Mouse (Mus musculus): ENCODE data around the gene Bfsp1.

The Bfsp1 gene

DNA sequence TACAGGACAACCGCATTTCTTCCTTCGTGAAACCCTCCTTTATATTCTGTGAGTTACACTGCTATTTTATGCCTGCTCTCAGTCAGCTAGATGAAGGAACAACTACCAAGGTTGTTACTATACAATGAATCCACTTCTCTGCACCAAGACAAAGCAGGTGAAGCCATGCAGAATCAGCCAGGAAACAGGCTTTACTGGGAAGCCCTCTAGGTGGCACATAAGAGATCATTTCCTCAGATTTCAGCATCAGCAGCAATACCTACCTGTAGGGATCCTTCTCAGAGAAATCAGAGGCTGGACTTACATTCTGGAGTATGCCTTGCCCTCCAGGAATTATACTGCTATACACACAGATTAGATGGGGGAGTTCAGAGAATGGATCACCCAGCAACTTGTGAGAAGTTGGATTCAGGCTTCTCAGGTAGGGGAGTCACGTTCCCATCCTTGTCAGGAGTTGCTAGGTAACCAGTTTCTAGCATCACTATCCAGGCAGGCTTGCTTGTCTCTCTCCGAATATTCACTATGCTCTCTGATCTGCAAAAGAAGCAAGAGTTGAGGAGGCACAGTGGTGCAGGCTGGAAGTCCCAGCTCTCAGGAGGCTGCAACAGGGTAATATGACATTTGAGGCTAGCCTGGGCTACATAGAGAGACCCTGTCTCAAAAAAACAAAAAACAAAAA, 66.5 kb downstream of the Bfsp1 start:
- DNase-seq (ENCODE audit: low read depth, low spot score): no peak

GRCm38 (mm10) chr2:143795858-143796257, 67.1 kb downstream of the Bfsp1 start:
- DNase-seq (ENCODE audit: low read depth, low spot score): no peak

DNA sequence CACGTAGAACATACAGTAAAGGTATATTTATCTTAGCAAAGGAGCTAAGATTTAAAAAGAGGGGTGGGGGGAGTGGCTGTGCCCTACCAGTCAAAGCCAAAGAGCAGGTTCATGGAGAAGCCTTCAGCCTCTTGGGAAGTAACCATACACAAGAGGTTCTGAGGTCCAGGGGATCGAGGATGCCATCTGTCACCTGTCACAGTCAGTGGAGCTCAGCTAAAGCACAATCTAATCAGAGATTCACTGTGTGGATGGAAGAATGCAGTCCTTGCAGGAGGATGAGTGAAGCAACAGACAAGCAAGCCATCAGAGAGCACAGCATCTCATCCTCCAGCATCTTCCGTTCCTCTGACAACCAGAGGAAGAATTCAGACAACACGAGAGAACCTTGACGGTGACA, 73.1 kb downstream of the Bfsp1 start:
- DNase-seq (ENCODE audit: low read depth, low spot score): no peak

GRCm38 (mm10) chr2:143780310-143780709, 82.7 kb downstream of the Bfsp1 start:
- DNase-seq (ENCODE audit: low read depth, low spot score): no peak
